Mouse (Mus musculus): ENCODE measurements at regions not wholly inside any gene's neighbourhood (a gene's known extent, or its start where the extent isn't known, plus 50 kb on each side); places are given as distances from the start of the nearest gene placed in this dataset.
A peak's percentile ranks its signal among the peaks of the same experiment; 100 is the strongest.

DNA sequence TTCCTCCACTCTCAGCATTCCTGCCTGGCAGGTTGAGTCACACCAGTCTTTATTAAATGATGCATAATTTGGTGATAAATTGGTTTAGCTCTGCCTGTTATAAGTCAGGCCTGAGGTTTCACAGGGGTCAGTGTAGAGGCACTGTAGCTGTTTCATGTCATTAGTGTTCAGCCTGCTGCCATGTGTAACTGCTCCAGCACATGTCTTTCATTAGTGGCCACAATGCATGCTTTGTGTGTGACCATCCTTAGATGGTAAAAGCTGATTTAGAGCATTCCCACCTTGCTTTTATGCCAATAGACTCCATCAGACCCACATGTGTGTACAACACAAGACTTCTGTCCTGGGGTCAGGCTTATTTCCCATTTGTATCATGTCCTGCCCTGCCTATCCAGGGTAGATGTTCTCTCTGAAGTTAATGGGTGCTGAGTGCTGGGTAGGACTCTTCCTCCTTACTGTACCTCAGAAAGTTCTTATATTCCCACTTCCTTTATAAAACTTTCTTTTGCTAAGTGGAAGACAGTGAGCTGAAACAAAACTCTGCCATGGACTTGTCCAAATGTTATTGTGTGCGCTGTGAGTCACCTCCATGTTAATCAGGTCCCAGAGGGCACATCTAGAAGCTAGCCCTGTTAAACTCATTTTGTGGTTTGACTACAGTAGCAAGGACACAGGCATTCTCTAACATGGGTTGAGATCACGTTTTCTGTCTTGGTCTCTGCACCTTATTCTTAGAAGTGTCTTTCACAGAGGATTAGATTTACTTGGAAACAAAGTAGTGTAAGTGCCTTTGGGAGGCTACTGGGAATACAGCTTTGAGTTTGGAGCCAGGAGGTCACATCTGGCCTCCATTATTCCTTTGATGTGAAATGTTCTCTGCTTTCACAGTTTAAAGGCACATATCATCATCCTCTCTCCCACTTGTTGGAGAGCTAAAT is 316.5 kb downstream of the Hace1 start:
- 0 out of 2 replicates have a peak overlapping the region, but pooled peaks have one; percentile 1 for H3K4me3 ChIP-seq
- peak; percentile 82 for DNase-seq (ENCODE audit: low spot score)
- peak overlapping the region; percentile 88 for H3K27ac ChIP-seq
- 20% methylated on average over 2 of the region's 2 CpGs for WGBS
- no peaks in the 10 kb centered on the region for H3K36me3 ChIP-seq
- H3K27me3 ChIP-seq (ENCODE audit: low read depth, poor library complexity, severe bottlenecking), result no peaks in the 10 kb centered on the region
- no peaks in the 10 kb centered on the region for H3K9me3 ChIP-seq (replicated peaks)
- H3K4me1 ChIP-seq, result peaks cover 45% of the 10 kb centered on the region

- 23% methylated on average over 3 of the region's 3 CpGs for WGBS
- no peak for DNase-seq (ENCODE audit: low spot score)
These were observed 339.3 kb downstream of the Hace1 start for GRCm38 (mm10) chr10:45916928-45917327.

DNA sequence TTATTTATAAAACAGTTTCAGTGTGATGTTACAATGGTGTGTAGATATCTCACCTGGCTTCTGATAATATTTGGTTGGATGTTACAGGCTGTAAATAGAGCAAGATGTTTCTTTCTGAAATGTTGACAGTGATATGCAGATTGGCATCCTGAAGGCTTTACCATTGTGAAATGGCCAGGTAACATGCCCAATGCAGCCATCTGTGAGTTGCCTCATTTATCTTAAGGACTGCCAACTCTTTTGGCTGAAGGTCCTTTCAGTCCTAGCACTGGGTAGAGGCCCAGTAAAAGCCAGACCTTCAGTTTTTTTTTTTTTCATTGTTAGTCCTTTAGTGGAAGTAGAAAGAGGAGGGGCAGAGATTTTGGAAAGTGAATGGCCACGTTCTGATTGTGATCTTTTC is 348.1 kb downstream of the Hace1 start:
- Histone ChIP-seq H3K9me3 (replicated peaks) (no peaks in the 10 kb centered on the region), H3K4me3 (no peak overlapping the region), H3K27me3 (ENCODE audit: low read depth, poor library complexity, severe bottlenecking) (no peaks in the 10 kb centered on the region), H3K4me1 (no peaks in the 10 kb centered on the region), H3K27ac (no peak overlapping the region), H3K36me3 (no peaks in the 10 kb centered on the region)
- DNase-seq (ENCODE audit: low spot score), result no peak
- WGBS, result 71% methylated on average over 1 of the region's 1 CpGs

More at GRCm38 (mm10) chr10:45916928-45917327, 339.3 kb downstream of the Hace1 start:
- no peaks in the 10 kb centered on the region for H3K27me3 ChIP-seq (ENCODE audit: low read depth, poor library complexity, severe bottlenecking)
- no peak overlapping the region for H3K27ac ChIP-seq
- no peaks in the 10 kb centered on the region for H3K4me1 ChIP-seq
- H3K9me3 ChIP-seq (replicated peaks), result peaks cover 2% of the 10 kb centered on the region; the same call in 1 of the 2 replicates
- no peak overlapping the region for H3K4me3 ChIP-seq
- H3K36me3 ChIP-seq, result peaks cover 7% of the 10 kb centered on the region

GRCm38 (mm10) chr10:45933631-45934310 is 356.1 kb downstream of the Hace1 start:
- no peaks in the 10 kb centered on the region for H3K27me3 ChIP-seq (ENCODE audit: low read depth, poor library complexity, severe bottlenecking)
- H3K36me3 ChIP-seq, result no peaks in the 10 kb centered on the region
- no peak overlapping the region for H3K4me3 ChIP-seq
- no peaks in the 10 kb centered on the region for H3K4me1 ChIP-seq
- no peak for DNase-seq (ENCODE audit: low spot score)
- no peak overlapping the region for H3K27ac ChIP-seq
- no peaks in the 10 kb centered on the region for H3K9me3 ChIP-seq (replicated peaks)
- WGBS, result 93% methylated on average over 4 of the region's 4 CpGs

DNA sequence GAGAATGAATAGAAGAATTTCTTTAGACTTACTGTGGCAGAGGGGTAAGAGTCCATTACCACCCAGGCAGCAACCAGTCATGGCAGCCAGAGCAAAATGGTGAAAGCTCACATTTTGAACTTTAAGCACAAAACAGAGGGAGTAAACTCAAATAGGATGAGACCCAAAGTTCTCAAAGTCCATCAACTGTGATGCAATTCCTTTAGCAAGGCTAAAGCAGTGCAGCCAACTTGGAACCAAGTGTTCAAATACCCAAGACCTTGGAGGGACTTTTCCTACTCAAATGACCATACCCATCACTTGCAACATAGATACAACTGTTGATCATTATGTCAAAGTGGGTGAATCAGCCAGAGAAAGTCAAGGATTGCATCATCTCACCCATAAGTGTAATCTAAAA is 380.1 kb downstream of the Hace1 start:
- H3K27me3 ChIP-seq (ENCODE audit: low read depth, poor library complexity, severe bottlenecking), result no peaks in the 10 kb centered on the region
- no peak overlapping the region for H3K4me3 ChIP-seq
- no peak overlapping the region for H3K27ac ChIP-seq
- no peaks in the 10 kb centered on the region for H3K9me3 ChIP-seq (replicated peaks)
- no peaks in the 10 kb centered on the region for H3K4me1 ChIP-seq
- no peak for DNase-seq (ENCODE audit: low spot score)
- no peaks in the 10 kb centered on the region for H3K36me3 ChIP-seq

- Histone ChIP-seq H3K36me3 (no peaks in the 10 kb centered on the region), H3K27ac (0 out of 2 replicates have a peak overlapping the region, but pooled peaks have one; percentile 16), H3K9me3 (replicated peaks) (no peaks in the 10 kb centered on the region), H3K27me3 (ENCODE audit: low read depth, poor library complexity, severe bottlenecking) (no peaks in the 10 kb centered on the region), H3K4me1 (peaks cover 5% of the 10 kb centered on the region), H3K4me3 (no peak overlapping the region)
- DNase-seq (ENCODE audit: low spot score), result no peak
- 52% methylated on average over 1 of the region's 1 CpGs for WGBS
These were observed 394.6 kb downstream of the Hace1 start for GRCm38 (mm10) chr10:45972240-45972639.

DNA sequence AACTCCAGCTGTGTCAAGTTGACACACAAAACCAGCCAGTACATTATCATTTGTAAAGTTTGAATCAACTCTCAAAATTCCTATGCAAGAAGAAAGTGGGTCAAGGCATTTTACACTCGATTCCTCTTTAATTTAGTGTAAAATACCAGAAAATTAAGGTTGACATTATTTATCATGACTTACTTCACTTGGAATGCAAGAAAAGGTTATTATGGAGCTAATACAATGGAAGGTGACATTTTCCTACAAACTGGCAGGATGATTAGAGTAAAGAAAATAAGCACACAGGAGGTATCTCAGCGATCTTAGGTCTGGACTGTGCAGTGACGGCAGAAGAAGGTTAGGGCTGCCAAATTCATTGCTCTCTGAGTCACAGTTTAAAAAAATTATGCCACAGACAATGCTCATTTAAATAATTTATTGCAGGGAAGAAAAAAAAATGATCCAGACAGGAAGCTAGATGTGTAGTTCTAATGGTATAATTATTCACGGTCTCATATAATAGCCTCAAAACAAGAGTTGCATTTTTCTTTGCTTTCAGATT is 405.2 kb downstream of the Hace1 start:
- H3K4me3 ChIP-seq, result no peak overlapping the region
- no peaks in the 10 kb centered on the region for H3K36me3 ChIP-seq
- no peaks in the 10 kb centered on the region for H3K9me3 ChIP-seq (replicated peaks)
- no peaks in the 10 kb centered on the region for H3K27me3 ChIP-seq (ENCODE audit: low read depth, poor library complexity, severe bottlenecking)
- H3K27ac ChIP-seq, result no peak overlapping the region
- H3K4me1 ChIP-seq, result peaks cover 7% of the 10 kb centered on the region; the same call in 1 of the 2 replicates
- 84% methylated on average over 4 of the region's 4 CpGs for WGBS
- DNase-seq (ENCODE audit: low spot score), result no peak

- Histone ChIP-seq H3K4me3 (no peak overlapping the region), H3K36me3 (no peaks in the 10 kb centered on the region), H3K9me3 (replicated peaks) (no peaks in the 10 kb centered on the region), H3K27ac (no peak overlapping the region), H3K4me1 (peaks cover 7% of the 10 kb centered on the region; the same call in 1 of the 2 replicates), H3K27me3 (ENCODE audit: low read depth, poor library complexity, severe bottlenecking) (no peaks in the 10 kb centered on the region)
- 84% methylated on average over 6 of the region's 6 CpGs for WGBS
- no peak for DNase-seq (ENCODE audit: low spot score)
These were observed 406.2 kb downstream of the Hace1 start for GRCm38 (mm10) chr10:45983671-45984335.

DNA sequence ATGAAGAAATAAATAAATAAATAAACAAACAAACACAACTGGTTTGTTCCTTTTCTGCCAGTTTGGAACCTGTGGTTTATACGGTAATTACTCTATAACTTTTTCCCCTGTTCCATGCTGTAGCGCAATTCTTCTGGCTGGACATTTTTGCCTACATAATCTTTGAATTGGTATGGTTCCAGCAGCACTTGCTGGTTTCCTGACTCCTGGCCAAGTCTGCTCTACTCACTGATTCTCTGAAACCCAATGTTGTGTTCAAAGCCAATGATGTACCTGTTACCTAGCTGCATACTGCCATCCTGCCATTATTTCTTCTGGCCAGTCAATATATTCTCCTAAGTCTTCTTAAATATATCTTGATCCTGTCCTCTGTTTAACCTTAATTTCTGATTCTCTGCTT is 408.7 kb downstream of the Hace1 start:
- H3K27ac ChIP-seq, result no peak overlapping the region
- 97% methylated on average over 2 of the region's 2 CpGs for WGBS
- H3K4me3 ChIP-seq, result no peak overlapping the region
- no peaks in the 10 kb centered on the region for H3K9me3 ChIP-seq (replicated peaks)
- no peak for DNase-seq (ENCODE audit: low spot score)
- H3K4me1 ChIP-seq, result peaks cover 7% of the 10 kb centered on the region; the same call in 1 of the 2 replicates
- no peaks in the 10 kb centered on the region for H3K27me3 ChIP-seq (ENCODE audit: low read depth, poor library complexity, severe bottlenecking)
- H3K36me3 ChIP-seq, result no peaks in the 10 kb centered on the region

DNA sequence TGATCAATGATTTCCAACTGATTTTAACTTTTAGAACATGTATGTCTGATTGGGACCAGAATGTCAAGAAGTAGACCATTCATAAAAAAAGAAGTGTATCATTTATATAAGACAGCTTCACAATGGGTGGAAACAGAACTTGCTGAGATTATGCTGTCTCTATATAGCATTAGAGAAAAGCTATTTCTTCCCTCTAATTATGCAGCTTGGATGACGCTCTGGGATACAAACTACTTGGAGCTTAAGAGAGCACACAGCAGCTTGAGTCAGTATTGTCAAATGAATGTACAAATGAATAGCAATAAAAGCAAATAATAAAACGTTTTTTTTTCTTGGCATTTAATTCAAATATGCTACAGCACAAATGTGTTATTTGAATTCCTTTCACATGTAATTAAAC is 428.7 kb downstream of the Hace1 start:
- no peak overlapping the region for H3K4me3 ChIP-seq
- no peaks in the 10 kb centered on the region for H3K4me1 ChIP-seq
- H3K9me3 ChIP-seq (replicated peaks), result no peaks in the 10 kb centered on the region
- no peak for DNase-seq (ENCODE audit: low spot score)
- no peaks in the 10 kb centered on the region for H3K36me3 ChIP-seq
- H3K27ac ChIP-seq, result no peak overlapping the region
- WGBS, result 68% methylated on average over 2 of the region's 2 CpGs
- no peaks in the 10 kb centered on the region for H3K27me3 ChIP-seq (ENCODE audit: low read depth, poor library complexity, severe bottlenecking)

- DNase-seq (ENCODE audit: low spot score), result peak; percentile 43
- no peaks in the 10 kb centered on the region for H3K4me1 ChIP-seq
- 33% methylated on average over 12 of the region's 12 CpGs for WGBS
- H3K27me3 ChIP-seq (ENCODE audit: low read depth, poor library complexity, severe bottlenecking), result no peaks in the 10 kb centered on the region
- no peaks in the 10 kb centered on the region for H3K36me3 ChIP-seq
- H3K27ac ChIP-seq, result no peak overlapping the region
- H3K4me3 ChIP-seq, result no peak overlapping the region
- H3K9me3 ChIP-seq (replicated peaks), result no peaks in the 10 kb centered on the region
These were observed 434.4 kb downstream of the Hace1 start for GRCm38 (mm10) chr10:46011916-46012596.

DNA sequence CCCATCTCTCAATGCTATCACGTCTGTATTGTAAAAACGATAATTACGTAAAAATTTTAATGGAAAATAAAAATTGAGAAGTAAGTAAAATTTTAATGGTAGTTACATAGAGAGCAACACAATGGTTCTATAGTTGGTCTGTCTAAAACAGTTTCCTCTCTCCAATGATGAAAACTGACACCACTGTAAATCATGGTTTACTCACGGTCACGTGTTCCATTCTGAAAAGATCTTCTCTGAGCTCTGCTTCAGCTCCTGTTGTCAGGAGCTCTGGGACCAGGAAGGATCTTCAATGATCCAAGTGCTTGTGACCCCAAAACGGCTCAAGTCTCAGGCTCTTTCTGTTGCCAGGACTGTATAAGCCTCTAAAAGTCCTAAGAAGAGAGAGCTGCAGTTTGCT is 435.0 kb downstream of the Hace1 start:
- DNase-seq (ENCODE audit: low spot score), result no peak
- H3K9me3 ChIP-seq (replicated peaks), result no peaks in the 10 kb centered on the region
- WGBS, result 79% methylated on average over 6 of the region's 6 CpGs
- H3K27ac ChIP-seq, result no peak overlapping the region
- H3K27me3 ChIP-seq (ENCODE audit: low read depth, poor library complexity, severe bottlenecking), result no peaks in the 10 kb centered on the region
- no peaks in the 10 kb centered on the region for H3K36me3 ChIP-seq
- no peaks in the 10 kb centered on the region for H3K4me1 ChIP-seq
- no peak overlapping the region for H3K4me3 ChIP-seq
